Mouse (Mus musculus) small intestine, adult 2 months (tissue): ENCODE results near the gene Zdhhc16. TPM values are rescaled to one million over a fixed set of nuclear protein-coding genes. Genes with fewer than 3 reads are reported as not detected.

Source experiments
- H3K27ac ChIP-seq: fragments of 200-500 bp; 2 replicates; pipeline ENCODE4 v1.5.1; 2012; ENCODE audit warnings: low read depth, low read length, control low read depth, inconsistent platforms; ENCODE audit not compliant: insufficient read depth
- H3K27me3 ChIP-seq: fragments of 200-500 bp; 2 replicates; pipeline ENCODE4 v1.6.1; 2012; ENCODE audit warnings: mild to moderate bottlenecking, moderate library complexity, low read length, inconsistent platforms; ENCODE audit not compliant: control insufficient read depth, insufficient read depth
- H3K36me3 ChIP-seq: fragments of 200-500 bp; 2 replicates; pipeline ENCODE4 v1.6.1; 2012; ENCODE audit warnings: mild to moderate bottlenecking, low read length, control low read depth, inconsistent platforms; ENCODE audit not compliant: control insufficient read depth, insufficient read depth
- H3K4me1 ChIP-seq: fragments of 200-500 bp; 2 replicates; pipeline ENCODE4 v1.6.1; 2012; ENCODE audit warnings: low read length, inconsistent platforms, mixed read lengths; ENCODE audit not compliant: control insufficient read depth, insufficient read depth, insufficient read length
- H3K4me3 ChIP-seq: fragments of 200-500 bp; 2 replicates; pipeline ENCODE4 v1.5.1; 2012; ENCODE audit warnings: low read depth, mild to moderate bottlenecking, control low read depth, inconsistent platforms, low read length, moderate library complexity
- CTCF ChIP-seq: fragments of 200-500 bp; IDR thresholded peaks from 2 replicates; pipeline ENCODE4 v1.5.1; 2012; ENCODE audit warnings: low read depth, mild to moderate bottlenecking, control low read depth, inconsistent platforms, low read length, moderate library complexity, mixed read lengths; ENCODE audit not compliant: insufficient replicate concordance, insufficient read length; ENCODE audit errors: extremely low read depth
- POLR2A ChIP-seq: fragments of 200-500 bp; IDR thresholded peaks from 2 replicates; pipeline ENCODE4 v1.6.1; 2012; ENCODE audit warnings: low read depth, mild to moderate bottlenecking, control low read depth, inconsistent platforms, low read length, moderate library complexity
- WGBS: fragments of 180-500 bp; shearing (Covaris S2); methylation state at CpG from one replicate; pipeline ENCODE4 v1.1.7; 2018; 5-methylcytosine and 5-hydroxymethylcytosine counted together
- polyA plus RNA-seq: library from polyadenylated mRNA; depleted of rRNA; stranded (reverse); fragments of >200 nt; gene quantifications from 2 replicates; pipeline ENCODE4 v1.2.3, GENCODE M21; 2012

Zdhhc16 gene
- polyA plus RNA-seq, 1 experiment = 42.0 TPM

DNA sequence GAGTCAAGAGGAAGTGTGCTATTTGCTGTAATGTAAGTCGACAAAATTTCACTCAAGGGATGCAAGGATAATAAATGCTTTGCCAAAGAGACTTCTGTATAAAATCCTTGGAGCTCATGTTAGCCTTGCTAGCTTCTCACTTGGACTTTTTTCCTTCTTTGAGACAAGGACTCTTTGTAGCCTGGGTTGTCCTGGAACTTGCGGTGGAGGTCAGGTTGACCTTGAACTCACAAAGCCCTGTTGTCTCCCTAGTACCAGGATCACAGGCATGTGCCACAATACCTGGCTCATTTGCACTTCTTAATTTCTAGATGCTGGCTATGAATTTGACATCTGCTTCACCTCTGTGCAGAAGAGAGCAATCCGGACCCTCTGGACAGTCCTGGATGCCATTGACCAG is 18.0 kb upstream of the Zdhhc16 start:
- TF ChIP-seq POLR2A = no peak
- TF ChIP-seq CTCF = no peak
- Histone ChIP-seq H3K27ac (no peak overlapping the region), H3K36me3 (peaks cover 36% of the 10 kb centered on the region), H3K4me3 (no peak overlapping the region), H3K4me1 (peaks cover 6% of the 10 kb centered on the region; the same call in 1 of the 2 replicates), H3K27me3 (no peaks in the 10 kb centered on the region)
- WGBS = 80% methylated on average over 3 of the region's 3 CpGs

GRCm38 (mm10) chr19:41916853-41917252 is 16.4 kb upstream of the Zdhhc16 start:
- WGBS = 86% methylated on average over 4 of the region's 4 CpGs
- no peak for TF ChIP-seq CTCF
- TF ChIP-seq POLR2A = no peak

GRCm38 (mm10) chr19:41919471-41919870 is 13.8 kb upstream of the Zdhhc16 start:
- no peak overlapping the region for H3K4me3 ChIP-seq
- 61% methylated on average over 4 of the region's 4 CpGs for WGBS
- no peak overlapping the region for H3K27ac ChIP-seq
- H3K27me3 ChIP-seq = no peaks in the 10 kb centered on the region
- peaks cover 48% of the 10 kb centered on the region for H3K36me3 ChIP-seq
- no peaks in the 10 kb centered on the region for H3K4me1 ChIP-seq
- TF ChIP-seq POLR2A (no peak), CTCF (no peak)

More at GRCm38 (mm10) chr19:41916853-41917252, 16.4 kb upstream of the Zdhhc16 start:
- Histone ChIP-seq H3K4me1 (peaks cover 6% of the 10 kb centered on the region; the same call in 1 of the 2 replicates), H3K4me3 (no peak overlapping the region), H3K27ac (no peak overlapping the region), H3K27me3 (no peaks in the 10 kb centered on the region), H3K36me3 (peaks cover 40% of the 10 kb centered on the region)

- Histone ChIP-seq H3K27me3 (no peaks in the 10 kb centered on the region), H3K4me1 (no peaks in the 10 kb centered on the region), H3K36me3 (peaks cover 48% of the 10 kb centered on the region), H3K4me3 (no peak overlapping the region), H3K27ac (no peak overlapping the region)
- TF ChIP-seq POLR2A = no peak
- TF ChIP-seq CTCF = no peak
- 78% methylated on average over 5 of the region's 5 CpGs for WGBS
These were observed 12.7 kb upstream of the Zdhhc16 start for GRCm38 (mm10) chr19:41920412-41921067.

GRCm38 (mm10) chr19:41932686-41933085 is 594 bp upstream of the Zdhhc16 start:
- H3K27ac ChIP-seq = no peak overlapping the region

DNA sequence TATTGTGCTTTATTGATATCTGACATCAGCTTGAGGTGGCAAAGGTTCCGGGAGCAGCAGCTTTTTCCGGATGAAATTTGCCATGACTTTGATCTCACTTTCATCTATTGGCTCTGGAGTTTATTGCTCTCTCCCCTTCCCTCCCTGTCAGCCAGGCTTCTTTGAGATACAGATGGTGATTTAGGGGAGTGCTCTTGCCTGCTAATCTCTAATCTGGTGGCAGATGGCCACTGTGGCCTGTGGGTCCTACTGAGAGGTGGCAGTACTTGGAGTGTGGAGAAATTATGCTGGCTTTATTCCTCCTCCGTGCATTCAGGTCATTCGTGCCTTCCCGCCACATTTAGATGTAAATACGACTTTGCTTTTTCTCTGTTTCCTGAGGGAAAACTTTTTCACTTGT is 844 bp downstream of the Zdhhc16 start:
- H3K27ac ChIP-seq = no peak overlapping the region
- WGBS = 8% methylated on average over 6 of the region's 6 CpGs
- H3K4me3 ChIP-seq = no peak overlapping the region
- TF ChIP-seq CTCF = no peak
- TF ChIP-seq POLR2A = no peak
- no peaks in the 10 kb centered on the region; the same call in 1 of the 2 replicates for H3K4me1 ChIP-seq
- no peaks in the 10 kb centered on the region; the same call in none of the 2 replicates for H3K36me3 ChIP-seq
- H3K27me3 ChIP-seq = no peaks in the 10 kb centered on the region

More at GRCm38 (mm10) chr19:41932686-41933085, 594 bp upstream of the Zdhhc16 start:
- Histone ChIP-seq H3K4me3 (peak overlapping the region; percentile 83), H3K27me3 (no peaks in the 10 kb centered on the region), H3K4me1 (no peaks in the 10 kb centered on the region; the same call in 1 of the 2 replicates), H3K36me3 (peaks cover 6% of the 10 kb centered on the region)
- WGBS = under 1% methylated on average over 28 of the region's 28 CpGs
- TF ChIP-seq POLR2A (no peak), CTCF (no peak)

GRCm38 (mm10) chr19:41935921-41936320 is 2.6 kb downstream of the Zdhhc16 start:
- 79% methylated on average over 1 of the region's 1 CpGs for WGBS
- Histone ChIP-seq H3K4me3 (no peak overlapping the region), H3K27me3 (no peaks in the 10 kb centered on the region), H3K36me3 (peaks cover 11% of the 10 kb centered on the region), H3K4me1 (no peaks in the 10 kb centered on the region; the same call in 1 of the 2 replicates), H3K27ac (no peak overlapping the region)
- TF ChIP-seq POLR2A (no peak), CTCF (no peak)
